Mouse (Mus musculus) heart, embryonic 16.5 days (tissue): ENCODE data around the gene Rab23. TPM values are rescaled to one million over a fixed set of nuclear protein-coding genes. Genes with fewer than 3 reads are reported as not detected.

Source experiments
- ATAC-seq: fragments of 200-750 bp; cut with Nextera tagmentation; replicated peaks from 2 replicates; pipeline ENCODE4 v1.8.0; 2017; ENCODE audit warnings: moderate number of reproducible peaks; ENCODE audit not compliant: insufficient read depth, low FRiP score; ENCODE audit errors: extremely low read depth
- H3K27ac ChIP-seq: fragments of 300-500 bp; sonication (generic); 2 replicates; pipeline ENCODE4 v1.5.1; 2014; ENCODE audit warnings: mild to moderate bottlenecking, low read length, control low read depth, moderate library complexity
- H3K27me3 ChIP-seq: fragments of 300-500 bp; sonication (generic); 2 replicates; pipeline ENCODE4 v1.6.1; 2014; ENCODE audit warnings: low read length, mixed read lengths; ENCODE audit not compliant: control insufficient read depth, insufficient read depth
- H3K36me3 ChIP-seq: fragments of 300-500 bp; sonication (generic); 2 replicates; pipeline ENCODE4 v1.6.1; 2014; ENCODE audit not compliant: control insufficient read depth, insufficient read depth
- H3K4me1 ChIP-seq: fragments of 300-500 bp; sonication (generic); 2 replicates; pipeline ENCODE4 v1.6.1; 2014; ENCODE audit warnings: low read length, mixed read lengths; ENCODE audit not compliant: control insufficient read depth, insufficient read depth
- H3K4me2 ChIP-seq: fragments of 300-500 bp; sonication (generic); 2 replicates; pipeline ENCODE4 v1.6.1; 2014; ENCODE audit warnings: low read depth, mild to moderate bottlenecking, control low read depth, low read length
- H3K4me3 ChIP-seq: fragments of 300-500 bp; sonication (generic); 2 replicates; pipeline ENCODE4 v1.5.1; 2014; ENCODE audit warnings: mild to moderate bottlenecking, control low read depth, low read length
- H3K9ac ChIP-seq: fragments of 300-500 bp; sonication (generic); 2 replicates; pipeline ENCODE4 v1.6.1; 2014; ENCODE audit warnings: low read length, control low read depth
- H3K9me3 ChIP-seq: fragments of 300-500 bp; sonication (generic); replicated peaks from 2 replicates; pipeline ENCODE4 v1.6.1; 2016; ENCODE audit warnings: low read length; ENCODE audit not compliant: control insufficient read depth
- WGBS: fragments of 180-500 bp; shearing (Covaris S2); extraction: QIAGEN DNeasy Blood & Tissue Kit; methylation state at CpG from one replicate; pipeline ENCODE4 v1.1.7; 2014; 5-methylcytosine and 5-hydroxymethylcytosine counted together
- polyA plus RNA-seq: library from polyadenylated mRNA; unstranded; fragments of >200 nt; fragmentation: Nextera tagmentation; extraction: Ambion mirVana; gene quantifications from 2 replicates; pipeline ENCODE4 v1.2.1, GENCODE M21; 2015

The Rab23 gene
- polyA plus RNA-seq, 1 experiment from 2014 or later, result 10.9 TPM

GRCm38 (mm10) chr1:33755799-33756198, 36.1 kb downstream of the Rab23 start:
- H3K4me3 ChIP-seq, result no peak overlapping the region
- no peak overlapping the region for H3K27ac ChIP-seq
- H3K9ac ChIP-seq, result no peak overlapping the region
- peak overlapping the region; percentile 87 for H3K4me2 ChIP-seq
- peaks cover 1% of the 10 kb centered on the region; the same call in 1 of the 2 replicates for H3K36me3 ChIP-seq
- no peak for ATAC-seq
- no peaks in the 10 kb centered on the region for H3K27me3 ChIP-seq
- no peaks in the 10 kb centered on the region for H3K9me3 ChIP-seq
- H3K4me1 ChIP-seq, result peaks cover 19% of the 10 kb centered on the region
- WGBS, result 58% methylated on average over 7 of the region's 7 CpGs

GRCm38 (mm10) chr1:33756258-33757032, 36.8 kb downstream of the Rab23 start:
- ATAC-seq, result no peak
- Histone ChIP-seq H3K9me3 (no peaks in the 10 kb centered on the region), H3K4me2 (peak overlapping the region; percentile 87), H3K27me3 (no peaks in the 10 kb centered on the region), H3K27ac (no peak overlapping the region; the same call in 1 of the 2 replicates), H3K4me1 (peaks cover 19% of the 10 kb centered on the region), H3K9ac (peak overlapping the region; percentile 79), H3K4me3 (peak overlapping the region; percentile 69), H3K36me3 (peaks cover 5% of the 10 kb centered on the region; the same call in 1 of the 2 replicates)
- 20% methylated on average over 18 of the region's 18 CpGs for WGBS

GRCm38 (mm10) chr1:33757033-33757413, 37.3 kb downstream of the Rab23 start:
- WGBS, result 2% methylated on average over 14 of the region's 14 CpGs
- H3K4me1 ChIP-seq, result peaks cover 19% of the 10 kb centered on the region
- peak overlapping the region; percentile 55 for H3K27ac ChIP-seq

GRCm38 (mm10) chr1:33757491-33758041, 37.9 kb downstream of the Rab23 start, which contains the start of gene Bag2:
Gene Bag2, minus strand, starts transcription at chr1:33757795.
- peaks cover 5% of the 10 kb centered on the region; the same call in 1 of the 2 replicates for H3K36me3 ChIP-seq
- no peaks in the 10 kb centered on the region for H3K9me3 ChIP-seq
- peaks cover 19% of the 10 kb centered on the region for H3K4me1 ChIP-seq
- peak within 1 kb of the TSS; percentile 79 for H3K9ac ChIP-seq
- WGBS, result under 1% methylated on average over 58 of the region's 61 CpGs
- peak; percentile 90 for ATAC-seq
- H3K27ac ChIP-seq, result peak within 1 kb of the TSS; percentile 55
- H3K27me3 ChIP-seq, result no peaks in the 10 kb centered on the region
- peak within 1 kb of the TSS; percentile 69 for H3K4me3 ChIP-seq
- peak within 1 kb of the TSS; percentile 87 for H3K4me2 ChIP-seq

More at GRCm38 (mm10) chr1:33757033-33757413, 37.3 kb downstream of the Rab23 start:
- Histone ChIP-seq H3K9me3 (no peaks in the 10 kb centered on the region), H3K36me3 (peaks cover 5% of the 10 kb centered on the region; the same call in 1 of the 2 replicates), H3K4me3 (peak overlapping the region; percentile 69), H3K27me3 (no peaks in the 10 kb centered on the region), H3K4me2 (peak overlapping the region; percentile 87), H3K9ac (peak overlapping the region; percentile 79)
- ATAC-seq, result peak; percentile 42; the same call in 1 of the 2 replicates

GRCm38 (mm10) chr1:33758488-33758887, 38.8 kb downstream of the Rab23 start:
- WGBS, result 47% methylated on average over 4 of the region's 4 CpGs
- Histone ChIP-seq H3K36me3 (peaks cover 5% of the 10 kb centered on the region; the same call in 1 of the 2 replicates), H3K9ac (no peak overlapping the region), H3K9me3 (no peaks in the 10 kb centered on the region), H3K4me2 (no peak overlapping the region), H3K27ac (no peak overlapping the region), H3K4me3 (no peak overlapping the region), H3K27me3 (no peaks in the 10 kb centered on the region), H3K4me1 (peaks cover 19% of the 10 kb centered on the region)
- ATAC-seq, result no peak

GRCm38 (mm10) chr1:33763826-33764225, 44.1 kb downstream of the Rab23 start:
- H3K27ac ChIP-seq, result no peak overlapping the region
- H3K4me3 ChIP-seq, result no peak overlapping the region
- H3K27me3 ChIP-seq, result no peaks in the 10 kb centered on the region
- 71% methylated on average over 2 of the region's 2 CpGs for WGBS
- H3K9me3 ChIP-seq, result no peaks in the 10 kb centered on the region
- no peak for ATAC-seq
- no peaks in the 10 kb centered on the region for H3K4me1 ChIP-seq
- no peak overlapping the region for H3K4me2 ChIP-seq
- H3K9ac ChIP-seq, result no peak overlapping the region
- H3K36me3 ChIP-seq, result peaks cover 8% of the 10 kb centered on the region; the same call in 1 of the 2 replicates

GRCm38 (mm10) chr1:33765468-33766080, 45.9 kb downstream of the Rab23 start:
- no peak overlapping the region for H3K9ac ChIP-seq
- no peak overlapping the region for H3K4me3 ChIP-seq
- H3K9me3 ChIP-seq, result no peaks in the 10 kb centered on the region
- WGBS, result 87% methylated on average over 11 of the region's 11 CpGs
- H3K27me3 ChIP-seq, result no peaks in the 10 kb centered on the region
- no peaks in the 10 kb centered on the region for H3K4me1 ChIP-seq
- H3K36me3 ChIP-seq, result peaks cover 20% of the 10 kb centered on the region
- no peak for ATAC-seq
- H3K4me2 ChIP-seq, result no peak overlapping the region
- H3K27ac ChIP-seq, result no peak overlapping the region

GRCm38 (mm10) chr1:33766520-33767508, 47.1 kb downstream of the Rab23 start:
- H3K27ac ChIP-seq, result no peak overlapping the region
- H3K27me3 ChIP-seq, result no peaks in the 10 kb centered on the region
- no peak overlapping the region for H3K4me3 ChIP-seq
- no peaks in the 10 kb centered on the region for H3K9me3 ChIP-seq
- no peak overlapping the region for H3K4me2 ChIP-seq
- no peak for ATAC-seq
- H3K9ac ChIP-seq, result no peak overlapping the region
- H3K36me3 ChIP-seq, result peaks cover 23% of the 10 kb centered on the region
- 87% methylated on average over 16 of the region's 16 CpGs for WGBS
- no peaks in the 10 kb centered on the region for H3K4me1 ChIP-seq
